Mouse (Mus musculus) thymus, adult 2 months (tissue): Measurements from ENCODE around the gene Cdk5. TPM values are rescaled to one million over a fixed set of nuclear protein-coding genes. Genes with fewer than 3 reads are reported as not detected.

Experiments
- DNase-seq: peaks from one replicate; pipeline ENCODE4 v3.0.0; 2021
- H3K27ac ChIP-seq: fragments of 200-500 bp; 2 replicates; pipeline ENCODE4 v1.5.1; 2012; ENCODE audit warnings: low read length, control low read depth; ENCODE audit not compliant: control insufficient read depth, insufficient read depth
- H3K27me3 ChIP-seq: fragments of 200-500 bp; 2 replicates; pipeline ENCODE4 v1.6.1; 2012; ENCODE audit warnings: mild to moderate bottlenecking, low read length, moderate library complexity, mixed read lengths; ENCODE audit not compliant: control insufficient read depth, insufficient read depth
- H3K36me3 ChIP-seq: fragments of 200-500 bp; 2 replicates; pipeline ENCODE4 v1.6.1; 2012; ENCODE audit warnings: mild to moderate bottlenecking, low read length, moderate library complexity; ENCODE audit not compliant: control insufficient read depth, insufficient read depth
- H3K4me1 ChIP-seq: fragments of 200-500 bp; replicated peaks from 2 replicates; pipeline ENCODE4 v1.6.1; 2012; ENCODE audit warnings: low read length; ENCODE audit not compliant: control insufficient read depth, insufficient read depth
- H3K4me3 ChIP-seq: fragments of 200-500 bp; 2 replicates; pipeline ENCODE4 v1.5.1; 2012; ENCODE audit warnings: mild to moderate bottlenecking, low read length, control low read depth, moderate library complexity; ENCODE audit not compliant: control insufficient read depth, insufficient read depth
- CTCF ChIP-seq: fragments of 200-500 bp; IDR thresholded peaks from 2 replicates; pipeline ENCODE4 v1.5.1; 2012; ENCODE audit warnings: mild to moderate bottlenecking, control low read depth, low read length, moderate library complexity, borderline replicate concordance; ENCODE audit not compliant: control insufficient read depth, poor library complexity, insufficient read depth; ENCODE audit errors: extremely low read depth
- POLR2A ChIP-seq: fragments of 200-500 bp; IDR thresholded peaks from 2 replicates; pipeline ENCODE4 v1.6.1; 2012; ENCODE audit warnings: mild to moderate bottlenecking, low read length, control low read depth, moderate library complexity; ENCODE audit not compliant: control insufficient read depth, poor library complexity, insufficient read depth; ENCODE audit errors: extremely low read depth
- WGBS: fragments of 180-500 bp; shearing (Covaris S2); methylation state at CpG from one replicate; pipeline ENCODE4 v1.1.7; 2018; 5-methylcytosine and 5-hydroxymethylcytosine counted together
- polyA plus RNA-seq: library from polyadenylated mRNA; depleted of rRNA; stranded (reverse); fragments of >200 nt; gene quantifications from 2 replicates; pipeline ENCODE4 v1.2.3, GENCODE M21; 2012

Gene Cdk5
- polyA plus RNA-seq, 1 experiment = 87.0 TPM

DNA sequence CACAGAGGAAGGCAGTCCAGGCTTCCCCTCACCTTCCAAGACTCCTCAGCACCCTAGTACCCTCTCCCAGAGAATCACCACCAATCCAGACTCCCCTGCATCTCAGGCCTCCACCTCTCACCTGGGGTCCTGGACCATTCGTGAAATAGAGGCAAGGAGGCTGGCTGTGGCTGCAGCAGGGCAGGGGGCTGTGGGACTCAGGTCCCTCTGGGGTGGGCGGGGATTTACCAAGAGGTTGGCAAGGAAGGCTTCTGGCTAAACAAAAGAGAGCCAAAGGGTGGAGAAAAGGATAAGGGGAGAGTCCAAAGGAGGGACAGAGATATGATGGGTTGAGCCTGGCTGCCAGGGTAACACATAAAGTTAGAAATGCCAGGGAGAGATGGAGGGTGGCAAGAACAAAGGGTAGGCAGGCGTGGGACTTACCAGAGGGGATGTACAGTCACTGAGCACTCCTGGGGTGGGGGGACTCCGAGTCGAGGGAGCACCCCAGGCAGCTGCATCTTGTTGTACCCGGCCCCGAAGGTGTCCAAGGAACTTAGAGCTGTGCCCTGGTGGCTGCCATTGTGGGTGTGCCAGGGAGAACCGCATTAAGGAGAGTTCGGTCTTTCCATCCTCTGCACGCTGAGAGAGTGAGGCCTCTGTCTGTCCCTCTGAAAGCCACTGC, 37.3 kb downstream of the Cdk5 start:
- WGBS = 93% methylated on average over 10 of the region's 10 CpGs
- H3K4me1 ChIP-seq = peaks cover 45% of the 10 kb centered on the region

DNA sequence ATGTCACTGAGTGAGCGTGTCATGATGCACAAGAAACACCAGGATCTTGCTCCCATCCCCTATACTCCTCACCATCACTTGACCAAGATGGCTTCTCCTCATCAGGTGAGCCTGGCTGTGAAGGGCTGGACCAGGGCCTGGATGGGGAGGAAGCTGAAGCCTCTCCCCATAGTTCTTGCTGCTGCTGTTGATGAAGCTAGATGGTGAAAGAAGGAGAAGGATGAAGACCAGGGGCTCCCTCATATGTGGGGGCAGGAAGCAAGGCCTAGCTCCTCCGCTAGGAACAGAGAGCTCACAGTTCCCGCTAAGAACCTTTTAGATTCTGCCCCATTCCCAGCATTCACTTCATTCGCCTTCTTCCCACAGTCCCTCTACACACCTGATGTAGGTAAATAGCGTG, 38.0 kb downstream of the Cdk5 start:
- WGBS = 97% methylated on average over 5 of the region's 5 CpGs
- Histone ChIP-seq H3K4me1 (peaks cover 45% of the 10 kb centered on the region), H3K36me3 (no peaks in the 10 kb centered on the region), H3K27ac (no peak overlapping the region), H3K27me3 (no peaks in the 10 kb centered on the region), H3K4me3 (no peak overlapping the region)
- DNase-seq = no peak
- TF ChIP-seq POLR2A = no peak
- TF ChIP-seq CTCF = no peak

More for the DNA sequence above, 37.3 kb downstream of the Cdk5 start:
- Histone ChIP-seq H3K27ac (no peak overlapping the region), H3K4me3 (no peak overlapping the region), H3K36me3 (no peaks in the 10 kb centered on the region), H3K27me3 (no peaks in the 10 kb centered on the region)
- TF ChIP-seq CTCF = no peak
- no peak for TF ChIP-seq POLR2A
- no peak for DNase-seq

GRCm38 (mm10) chr5:24384407-24384806, 38.9 kb downstream of the Cdk5 start:
- peaks cover 40% of the 10 kb centered on the region for H3K4me1 ChIP-seq
- TF ChIP-seq POLR2A = no peak
- no peak for TF ChIP-seq CTCF
- H3K27ac ChIP-seq = no peak overlapping the region
- no peaks in the 10 kb centered on the region for H3K36me3 ChIP-seq
- DNase-seq = no peak
- H3K27me3 ChIP-seq = no peaks in the 10 kb centered on the region
- H3K4me3 ChIP-seq = no peak overlapping the region
- 28% methylated on average over 6 of the region's 6 CpGs for WGBS

DNA sequence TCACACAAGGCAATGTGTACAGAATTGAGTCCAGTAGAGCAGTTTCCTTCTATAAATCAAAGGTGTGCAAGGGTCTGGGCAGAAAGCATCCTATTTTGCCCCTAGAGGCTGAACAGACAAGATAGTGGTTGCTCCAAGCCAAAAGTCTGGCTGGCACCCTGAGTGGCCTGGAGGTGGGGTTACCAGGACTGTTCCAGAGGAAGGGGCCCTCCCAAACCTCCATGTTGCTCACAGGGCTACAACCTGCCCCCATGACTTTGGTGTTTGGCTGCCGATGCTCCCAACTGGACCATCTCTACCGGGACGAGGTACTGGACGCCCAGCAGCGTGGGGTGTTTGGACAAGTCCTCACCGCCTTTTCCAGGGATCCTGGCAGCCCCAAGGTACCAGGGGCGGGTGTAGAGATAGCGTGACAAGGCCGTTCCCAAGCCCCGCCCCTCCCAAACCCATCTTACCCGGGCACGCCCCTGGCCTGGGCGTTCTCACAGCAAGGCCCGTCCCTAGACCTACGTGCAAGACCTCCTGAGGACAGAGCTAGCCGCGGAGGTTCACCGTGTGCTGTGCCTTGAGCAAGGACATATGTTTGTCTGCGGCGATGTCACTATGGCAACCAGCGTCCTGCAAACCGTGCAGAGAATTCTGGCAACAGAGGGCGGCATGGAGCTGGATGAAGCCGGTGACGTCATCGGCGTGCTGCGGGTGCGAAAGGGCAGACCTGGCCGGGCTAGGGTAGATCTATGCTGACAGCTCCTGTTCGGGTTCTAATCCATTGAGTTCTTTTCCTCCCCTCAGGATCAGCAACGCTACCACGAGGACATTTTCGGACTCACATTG, 40.1 kb downstream of the Cdk5 start:
- Histone ChIP-seq H3K27me3 (no peaks in the 10 kb centered on the region), H3K4me3 (peak overlapping the region; percentile 41), H3K36me3 (no peaks in the 10 kb centered on the region), H3K4me1 (peaks cover 29% of the 10 kb centered on the region), H3K27ac (no peak overlapping the region)
- no peak for TF ChIP-seq POLR2A
- peak; percentile 72 for TF ChIP-seq CTCF
- DNase-seq = peak; percentile 92
- 10% methylated on average over 34 of the region's 34 CpGs for WGBS

- H3K27ac ChIP-seq = no peak overlapping the region
- no peaks in the 10 kb centered on the region for H3K36me3 ChIP-seq
- H3K27me3 ChIP-seq = no peaks in the 10 kb centered on the region
- DNase-seq = no peak
- no peak overlapping the region for H3K4me3 ChIP-seq
- TF ChIP-seq CTCF = no peak
- no peak for TF ChIP-seq POLR2A
- WGBS = 94% methylated on average over 2 of the region's 2 CpGs
- peaks cover 18% of the 10 kb centered on the region for H3K4me1 ChIP-seq
Measured at GRCm38 (mm10) chr5:24381988-24382387, 41.3 kb downstream of the Cdk5 start.

DNA sequence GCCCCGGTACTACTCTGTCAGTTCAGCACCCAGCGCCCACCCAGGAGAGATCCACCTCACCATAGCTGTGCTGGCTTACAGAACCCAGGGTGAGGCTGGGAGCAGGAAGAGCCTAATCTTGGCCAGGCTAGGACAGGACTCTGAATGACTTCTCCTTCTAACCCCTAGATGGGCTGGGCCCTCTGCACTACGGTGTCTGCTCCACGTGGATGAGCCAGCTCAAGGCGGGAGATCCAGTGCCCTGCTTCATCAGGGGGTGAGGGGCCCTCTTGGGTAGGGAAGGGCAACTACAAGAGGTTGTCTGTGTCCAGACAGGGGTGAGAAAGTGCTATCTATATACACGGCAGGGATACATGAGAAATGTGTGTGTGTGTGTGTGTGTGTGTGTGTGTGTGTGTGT, 41.8 kb downstream of the Cdk5 start:
- no peak overlapping the region for H3K4me3 ChIP-seq
- no peak for DNase-seq
- H3K27ac ChIP-seq = no peak overlapping the region
- no peaks in the 10 kb centered on the region for H3K36me3 ChIP-seq
- peaks cover 16% of the 10 kb centered on the region for H3K4me1 ChIP-seq
- no peaks in the 10 kb centered on the region for H3K27me3 ChIP-seq
- 91% methylated on average over 6 of the region's 6 CpGs for WGBS
- TF ChIP-seq POLR2A (no peak), CTCF (no peak)

GRCm38 (mm10) chr5:24380499-24380898, 42.8 kb downstream of the Cdk5 start:
- TF ChIP-seq CTCF = no peak
- TF ChIP-seq POLR2A = no peak
- Histone ChIP-seq H3K27me3 (no peaks in the 10 kb centered on the region), H3K36me3 (no peaks in the 10 kb centered on the region), H3K4me3 (no peak overlapping the region), H3K27ac (no peak overlapping the region), H3K4me1 (peaks cover 16% of the 10 kb centered on the region)
- WGBS = 95% methylated on average over 4 of the region's 4 CpGs
- DNase-seq = no peak
